Mouse (Mus musculus) kidney, adult 2 months (tissue): Measurements from ENCODE around the gene Plekho2.

Experiments
- CTCF ChIP-seq: fragments of 200-500 bp; conservative IDR thresholded peaks from 2 replicates; pipeline ENCODE4 v1.5.1; 2011; ENCODE audit warnings: low read depth, mild to moderate bottlenecking, control low read depth, low read length, moderate library complexity, mixed read lengths; ENCODE audit not compliant: insufficient read depth, insufficient read length
- POLR2A ChIP-seq: fragments of 200-500 bp; IDR thresholded peaks from one replicate; pipeline ENCODE4 v1.6.1; 2011; ENCODE audit warnings: low read depth, low read length, control low read depth

- TF ChIP-seq POLR2A (no peak), CTCF (no peak)
Measured at GRCm38 (mm10) chr9:65621666-65622065, 41.8 kb upstream of the Plekho2 start.
